Mouse (Mus musculus) small intestine, adult 2 months (tissue): ENCODE data around the gene Fzd1. TPM values are rescaled to one million over a fixed set of nuclear protein-coding genes. Genes with fewer than 3 reads are reported as not detected.

Experiments
- H3K27ac ChIP-seq: fragments of 200-500 bp; 2 replicates; pipeline ENCODE4 v1.5.1; 2012; ENCODE audit warnings: low read depth, low read length, control low read depth, inconsistent platforms; ENCODE audit not compliant: insufficient read depth
- H3K27me3 ChIP-seq: fragments of 200-500 bp; 2 replicates; pipeline ENCODE4 v1.6.1; 2012; ENCODE audit warnings: mild to moderate bottlenecking, moderate library complexity, low read length, inconsistent platforms; ENCODE audit not compliant: control insufficient read depth, insufficient read depth
- H3K36me3 ChIP-seq: fragments of 200-500 bp; 2 replicates; pipeline ENCODE4 v1.6.1; 2012; ENCODE audit warnings: mild to moderate bottlenecking, low read length, control low read depth, inconsistent platforms; ENCODE audit not compliant: control insufficient read depth, insufficient read depth
- H3K4me1 ChIP-seq: fragments of 200-500 bp; 2 replicates; pipeline ENCODE4 v1.6.1; 2012; ENCODE audit warnings: low read length, inconsistent platforms, mixed read lengths; ENCODE audit not compliant: control insufficient read depth, insufficient read depth, insufficient read length
- H3K4me3 ChIP-seq: fragments of 200-500 bp; 2 replicates; pipeline ENCODE4 v1.5.1; 2012; ENCODE audit warnings: low read depth, mild to moderate bottlenecking, control low read depth, inconsistent platforms, low read length, moderate library complexity
- CTCF ChIP-seq: fragments of 200-500 bp; IDR thresholded peaks from 2 replicates; pipeline ENCODE4 v1.5.1; 2012; ENCODE audit warnings: low read depth, mild to moderate bottlenecking, control low read depth, inconsistent platforms, low read length, moderate library complexity, mixed read lengths; ENCODE audit not compliant: insufficient replicate concordance, insufficient read length; ENCODE audit errors: extremely low read depth
- POLR2A ChIP-seq: fragments of 200-500 bp; IDR thresholded peaks from 2 replicates; pipeline ENCODE4 v1.6.1; 2012; ENCODE audit warnings: low read depth, mild to moderate bottlenecking, control low read depth, inconsistent platforms, low read length, moderate library complexity
- WGBS: fragments of 180-500 bp; shearing (Covaris S2); methylation state at CpG from one replicate; pipeline ENCODE4 v1.1.7; 2018; 5-methylcytosine and 5-hydroxymethylcytosine counted together
- polyA plus RNA-seq: library from polyadenylated mRNA; depleted of rRNA; stranded (reverse); fragments of >200 nt; gene quantifications from 2 replicates; pipeline ENCODE4 v1.2.3, GENCODE M21; 2012

Fzd1 gene
- polyA plus RNA-seq, 1 experiment = 10.3 TPM

- TF ChIP-seq CTCF (no peak), POLR2A (no peak)
- 11% methylated on average over 6 of the region's 6 CpGs for WGBS
- H3K27me3 ChIP-seq = no peaks in the 10 kb centered on the region
These were observed 20.8 kb downstream of the Fzd1 start for GRCm38 (mm10) chr5:4737013-4737412.

GRCm38 (mm10) chr5:4735461-4735860 is 22.4 kb downstream of the Fzd1 start:
- no peaks in the 10 kb centered on the region for H3K27me3 ChIP-seq
- no peak for TF ChIP-seq POLR2A
- TF ChIP-seq CTCF = no peak
- H3K27ac ChIP-seq = no peak overlapping the region
- 90% methylated on average over 7 of the region's 7 CpGs for WGBS
- H3K4me3 ChIP-seq = no peak overlapping the region
- peaks cover 2% of the 10 kb centered on the region; the same call in 1 of the 2 replicates for H3K4me1 ChIP-seq
- no peaks in the 10 kb centered on the region for H3K36me3 ChIP-seq

More at GRCm38 (mm10) chr5:4737013-4737412, 20.8 kb downstream of the Fzd1 start:
- Histone ChIP-seq H3K4me3 (no peak overlapping the region), H3K4me1 (peaks cover 2% of the 10 kb centered on the region; the same call in 1 of the 2 replicates), H3K36me3 (no peaks in the 10 kb centered on the region), H3K27ac (no peak overlapping the region)

- H3K27me3 ChIP-seq = no peaks in the 10 kb centered on the region
- H3K4me3 ChIP-seq = no peak overlapping the region
- TF ChIP-seq POLR2A (no peak), CTCF (no peak)
- no peak overlapping the region for H3K27ac ChIP-seq
- H3K4me1 ChIP-seq = peaks cover 2% of the 10 kb centered on the region; the same call in 1 of the 2 replicates
- WGBS = 68% methylated on average over 4 of the region's 4 CpGs
- no peaks in the 10 kb centered on the region for H3K36me3 ChIP-seq
These were observed 24.6 kb downstream of the Fzd1 start for GRCm38 (mm10) chr5:4733239-4733638.

- TF ChIP-seq CTCF (no peak), POLR2A (no peak)
- no peak overlapping the region for H3K4me3 ChIP-seq
- H3K4me1 ChIP-seq = peaks cover 2% of the 10 kb centered on the region; the same call in 1 of the 2 replicates
- WGBS = 43% methylated on average over 10 of the region's 10 CpGs
- H3K36me3 ChIP-seq = no peaks in the 10 kb centered on the region
- H3K27ac ChIP-seq = no peak overlapping the region
- H3K27me3 ChIP-seq = no peaks in the 10 kb centered on the region
These were observed 25.3 kb downstream of the Fzd1 start for GRCm38 (mm10) chr5:4732241-4733229.

- H3K27ac ChIP-seq = no peak overlapping the region
- H3K4me3 ChIP-seq = no peak overlapping the region
- TF ChIP-seq CTCF (no peak), POLR2A (no peak)
- 77% methylated on average over 5 of the region's 5 CpGs for WGBS
- no peaks in the 10 kb centered on the region for H3K36me3 ChIP-seq
- no peaks in the 10 kb centered on the region for H3K27me3 ChIP-seq
- no peaks in the 10 kb centered on the region for H3K4me1 ChIP-seq
These were observed 26.1 kb downstream of the Fzd1 start for GRCm38 (mm10) chr5:4731743-4732215.

- Histone ChIP-seq H3K27ac (no peak overlapping the region), H3K4me1 (no peaks in the 10 kb centered on the region), H3K4me3 (no peak overlapping the region), H3K36me3 (no peaks in the 10 kb centered on the region), H3K27me3 (no peaks in the 10 kb centered on the region)
- 79% methylated on average over 3 of the region's 3 CpGs for WGBS
- TF ChIP-seq POLR2A (no peak), CTCF (no peak)
These were observed 26.8 kb downstream of the Fzd1 start for GRCm38 (mm10) chr5:4731064-4731463.
